ENCODE assay signal across 8 mouse cellular contexts in the genomic region with DNA sequence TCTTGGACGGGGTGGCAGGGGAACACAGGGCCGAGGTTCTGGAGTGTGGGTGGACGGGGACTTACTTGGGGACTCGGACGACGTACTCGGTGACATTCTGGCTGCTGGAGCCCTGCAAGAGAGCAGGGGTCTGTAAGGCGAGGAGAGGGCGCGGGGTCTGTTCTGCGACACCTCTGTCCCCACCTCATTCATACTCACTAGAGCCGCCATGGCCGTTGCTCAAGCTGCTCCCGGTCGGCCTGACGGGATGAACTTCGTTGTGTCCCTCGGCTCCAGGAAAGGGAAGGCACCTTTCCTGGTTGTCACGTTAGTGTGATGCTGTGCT. TPM values are rescaled to one million over a fixed set of nuclear protein-coding genes. Genes with fewer than 3 reads are reported as not detected.
A peak's percentile ranks its signal among the peaks of the same experiment; 100 is the strongest.
DNase-seq lines count a peak whose midpoint lies in the region; ATAC-seq and TF ChIP-seq lines count a peak whose summit lies in the region.

No protein-coding gene starts in this region.

- peak overlapping the region; percentile 88 for H3K4me2 ChIP-seq in liver, embryonic 13.5 days

- peak; percentile 59 for ATAC-seq in liver, embryonic 13.5 days (ENCODE audit: low read depth)

- H3K36me3 ChIP-seq in liver, embryonic 13.5 days = peaks cover 38% of the 10 kb centered on the region

- peak overlapping the region; percentile 12; the same call in 1 of the 2 replicates for H3K27ac ChIP-seq in cerebellum, adult 2 months (ENCODE audit: insufficient read depth, low read length)
- H3K27ac ChIP-seq in liver, embryonic 13.5 days = peak overlapping the region; percentile 92

- no peak for TF ChIP-seq CTCF in cerebellum, adult 2 months (IDR thresholded peaks at IDR 0.05; ENCODE audit: borderline replicate concordance, insufficient read depth, low read depth, low read length)

- no peak for DNase-seq in cerebellum, adult 2 months
- DNase-seq in cerebellum, adult 9-10 months = no peak
- peak; percentile 10 to 72 for DNase-seq in urinary bladder, adult 18-20 months (ENCODE audit: low spot score in 2 of 2)
- DNase-seq in urinary bladder, postnatal 25 days (ENCODE audit: low spot score) = no peak
- no peak for DNase-seq in liver, embryonic 13.5 days
- DNase-seq in thymus, postnatal 14 days = no peak
- no peak for DNase-seq in thymus, postnatal 36 days
- no peak for DNase-seq in lung, postnatal 14 days

- WGBS in cerebellum, adult 2 months = under 1% methylated on average over 19 of the region's 19 CpGs
- under 1% methylated on average over 19 of the region's 19 CpGs for WGBS in liver, embryonic 13.5 days (ENCODE audit: insufficient replicate concordance)

- no peak for TF ChIP-seq POLR2A in cerebellum, adult 2 months (IDR thresholded peaks at IDR 0.05; ENCODE audit: borderline replicate concordance, insufficient read depth, low read length)

- no peaks in the 10 kb centered on the region for H3K4me1 ChIP-seq in cerebellum, adult 2 months (ENCODE audit: control insufficient read depth, insufficient read depth, low read length)
- H3K4me1 ChIP-seq in liver, embryonic 13.5 days (replicated peaks) = peaks cover 59% of the 10 kb centered on the region

- H3K27me3 ChIP-seq in cerebellum, adult 2 months (ENCODE audit: control insufficient read depth, insufficient read depth, low read length) = no peaks in the 10 kb centered on the region
- no peaks in the 10 kb centered on the region for H3K27me3 ChIP-seq in liver, embryonic 13.5 days

- H3K9ac ChIP-seq in liver, embryonic 13.5 days = peak overlapping the region; percentile 93

- no peaks in the 10 kb centered on the region for H3K9me3 ChIP-seq in liver, embryonic 13.5 days (replicated peaks)

- H3K4me3 ChIP-seq in cerebellum, adult 2 months (replicated peaks; ENCODE audit: insufficient read depth, low read depth, low read length) = peak overlapping the region; percentile 96
- H3K4me3 ChIP-seq in liver, embryonic 13.5 days (replicated peaks) = peak overlapping the region; percentile 78

RNA-seq across cellular contexts. Expression of a gene that starts 0.2 kb away (rescaled TPM):
- 81.0 and 85.3 TPM in 2 replicates for polyA plus RNA-seq in cerebellum, adult 2 months (2012; rRNA removed)
- polyA plus RNA-seq in liver, embryonic 13.5 days (2015; fragmentation: Nextera tagmentation; extraction: Ambion mirVana) = 64.4 and 73.9 TPM in 2 replicates

RNA-seq across cellular contexts. Expression of a gene that starts 0.4 kb away (rescaled TPM):
- 0.10 and 0.34 TPM in 2 replicates for polyA plus RNA-seq in cerebellum, adult 2 months (2012; rRNA removed)
- polyA plus RNA-seq in liver, embryonic 13.5 days (2015; fragmentation: Nextera tagmentation; extraction: Ambion mirVana) = 0.20 and 0.21 TPM in 2 replicates

RNA-seq across cellular contexts. Expression of a gene that starts 11.1 kb away (rescaled TPM):
- 0.41 TPM in 1 of 2 replicates, not detected in the other for polyA plus RNA-seq in cerebellum, adult 2 months (2012; rRNA removed)
- polyA plus RNA-seq in liver, embryonic 13.5 days (2015; fragmentation: Nextera tagmentation; extraction: Ambion mirVana) = 0.23 TPM in 1 of 2 replicates, not detected in the other

RNA-seq across cellular contexts. Expression of a gene that starts 13.7 kb away (rescaled TPM):
- polyA plus RNA-seq in cerebellum, adult 2 months (2012; rRNA removed) = 56.7 and 70.4 TPM in 2 replicates
- 19.7 and 20.9 TPM in 2 replicates for polyA plus RNA-seq in liver, embryonic 13.5 days (2015; fragmentation: Nextera tagmentation; extraction: Ambion mirVana)

RNA-seq across cellular contexts. Expression of a gene that starts 20.4 kb away (rescaled TPM):
- polyA plus RNA-seq in cerebellum, adult 2 months (2012; rRNA removed) = 67.7 and 70.3 TPM in 2 replicates
- polyA plus RNA-seq in liver, embryonic 13.5 days (2015; fragmentation: Nextera tagmentation; extraction: Ambion mirVana) = 26.2 and 27.8 TPM in 2 replicates

Comparison
In these comparisons a context has a peak if more than half of its experiments do, and no peak if none do; other contexts are left out.
1. DNase-seq: peak in urinary bladder, adult 18-20 months (2 of 2); none in cerebellum, adult 2 months (0 of 2), cerebellum, adult 9-10 months (single experiment), urinary bladder, postnatal 25 days (single experiment), liver, embryonic 13.5 days (single experiment), thymus, postnatal 14 days (single experiment), thymus, postnatal 36 days (0 of 2) and lung, postnatal 14 days (single experiment).